Mouse (Mus musculus): ENCODE data around the gene Cfap299. TPM values are rescaled to one million over a fixed set of nuclear protein-coding genes. Genes with fewer than 3 reads are reported as not detected.
A peak's percentile ranks its signal among the peaks of the same experiment; 100 is the strongest.

Cfap299 gene
- polyA plus RNA-seq (2012) = not detected in 2 replicates

DNA sequence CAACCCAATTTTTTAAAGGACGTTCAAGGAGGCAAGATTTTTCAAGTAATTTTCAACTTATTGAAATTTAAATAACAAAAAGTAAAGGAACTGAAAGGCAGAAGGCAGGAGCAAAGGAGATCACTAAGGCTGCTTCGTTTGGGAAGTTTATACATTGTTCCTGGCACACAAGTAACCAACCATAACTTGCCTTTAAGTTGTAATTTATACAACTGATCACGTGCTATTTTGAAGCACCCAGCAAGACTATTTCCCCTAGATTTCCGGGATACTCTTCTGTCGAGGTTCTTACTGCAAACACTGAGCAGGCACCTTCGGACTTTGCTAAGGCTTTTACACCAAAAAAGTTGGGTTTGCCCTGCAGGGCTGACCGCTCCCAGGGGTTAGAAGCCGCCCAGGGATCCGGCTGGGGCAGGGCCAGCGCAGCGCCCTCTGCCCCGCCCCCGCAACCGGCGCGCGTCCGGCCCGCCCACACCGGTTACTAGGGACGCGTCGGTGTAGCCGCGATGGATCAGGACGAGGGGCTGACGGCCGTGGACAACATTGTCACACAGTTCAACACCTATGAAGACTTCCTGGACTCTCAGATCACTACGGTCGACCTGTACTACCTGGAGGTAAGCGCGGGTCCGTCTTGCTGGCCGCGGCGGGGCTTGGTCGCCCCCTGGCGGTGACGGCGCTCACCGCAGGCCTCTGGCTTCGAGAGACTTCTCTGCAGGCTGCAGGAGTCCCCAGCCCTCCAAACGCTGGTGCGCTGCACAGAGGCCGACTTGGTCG is at the start of gene Cfap299:
TSS of gene Cfap299 (plus strand) at position 457 of the 777 bp plus-strand sequence.
- Histone ChIP-seq H3K27me3 (ENCODE audit: control insufficient read depth) (no peaks in the 10 kb centered on the region), H3K9me3 (ENCODE audit: control insufficient read depth, low read length) (no peaks in the 10 kb centered on the region), H3K36me3 (ENCODE audit: control insufficient read depth) (no peaks in the 10 kb centered on the region), H3K4me3 (replicated peaks) (peak within 1 kb of the TSS; percentile 61), H3K4me1 (ENCODE audit: control insufficient read depth) (peaks cover 5% of the 10 kb centered on the region)
- TF ChIP-seq GATA1 (IDR thresholded peaks at IDR 0.05; ENCODE audit: low read length) = no peak
- TF ChIP-seq TAL1 (IDR thresholded peaks at IDR 0.05; ENCODE audit: low read length) = no peak

DNA sequence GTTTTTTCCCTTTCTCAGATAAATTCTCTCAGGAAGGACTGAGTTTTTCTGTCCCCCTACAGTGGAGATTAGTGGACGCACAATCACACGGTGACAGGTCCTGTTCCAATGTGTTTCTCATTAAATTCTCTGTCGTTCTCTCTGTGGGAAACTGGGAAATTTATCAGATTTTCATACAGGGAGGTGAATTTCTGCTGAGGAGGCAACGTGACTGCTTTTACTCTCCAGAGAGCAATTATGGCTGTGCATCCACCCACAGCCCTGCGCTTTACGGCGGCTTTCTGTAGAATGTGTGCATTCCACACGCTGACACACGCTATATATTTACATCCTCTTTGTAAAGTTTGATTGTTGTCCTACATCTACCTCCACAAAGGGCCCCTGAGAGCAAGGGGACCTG is 47.1 kb upstream of the Cfap299 start:
- Histone ChIP-seq H3K9me3 (ENCODE audit: control insufficient read depth, low read length) (peaks cover 4% of the 10 kb centered on the region; the same call in 1 of the 2 replicates), H3K4me3 (replicated peaks) (no peak overlapping the region), H3K27me3 (ENCODE audit: control insufficient read depth) (peaks cover 2% of the 10 kb centered on the region; the same call in 1 of the 2 replicates), H3K4me1 (ENCODE audit: control insufficient read depth) (no peaks in the 10 kb centered on the region), H3K36me3 (ENCODE audit: control insufficient read depth) (no peaks in the 10 kb centered on the region)
- TF ChIP-seq TAL1 (IDR thresholded peaks at IDR 0.05; ENCODE audit: low read length) = no peak
- TF ChIP-seq GATA1 (IDR thresholded peaks at IDR 0.05; ENCODE audit: low read length) = no peak

DNA sequence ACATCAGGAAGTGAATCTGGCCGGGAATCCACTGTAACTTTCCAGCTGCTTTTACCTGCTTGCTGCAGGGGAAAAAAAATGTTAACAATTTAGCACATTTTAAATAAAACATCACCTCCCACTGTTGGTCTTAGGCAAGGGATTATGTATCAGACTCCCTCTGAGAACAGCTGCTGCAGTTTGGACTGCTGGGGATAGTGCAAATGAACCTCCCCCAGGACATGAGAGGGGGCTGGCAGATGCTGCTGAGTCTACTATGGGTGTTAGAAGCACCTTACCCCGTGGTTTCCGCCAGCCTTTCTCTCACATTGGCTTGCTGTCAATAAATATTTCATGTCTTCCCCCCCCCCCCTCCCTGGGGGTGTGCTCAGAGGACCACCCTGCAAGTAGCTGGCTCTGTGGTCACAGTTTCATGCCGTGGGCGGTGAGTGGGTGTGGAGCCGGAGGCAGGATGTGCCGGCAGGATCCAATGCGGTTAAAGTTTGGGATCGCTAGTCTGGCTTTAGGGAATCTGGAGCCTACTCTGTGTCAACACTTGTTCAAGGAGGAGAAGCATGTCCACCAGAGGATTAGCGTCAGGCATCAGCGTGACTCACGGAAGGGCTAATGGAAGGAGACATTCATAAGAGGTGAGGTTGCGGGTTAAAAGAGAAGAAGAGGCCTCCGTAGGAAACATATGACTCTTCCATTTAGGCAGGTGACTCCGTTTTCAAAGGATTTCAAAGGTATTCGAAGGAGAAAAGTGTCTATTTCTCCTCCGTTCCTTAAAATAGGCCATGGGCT is 45.2 kb upstream of the Cfap299 start:
- Histone ChIP-seq H3K9me3 (ENCODE audit: control insufficient read depth, low read length) (peaks cover 4% of the 10 kb centered on the region; the same call in 1 of the 2 replicates), H3K4me3 (replicated peaks) (no peak overlapping the region), H3K36me3 (ENCODE audit: control insufficient read depth) (no peaks in the 10 kb centered on the region), H3K4me1 (ENCODE audit: control insufficient read depth) (no peaks in the 10 kb centered on the region), H3K27me3 (ENCODE audit: control insufficient read depth) (peaks cover 2% of the 10 kb centered on the region; the same call in 1 of the 2 replicates)
- TF ChIP-seq GATA1 (IDR thresholded peaks at IDR 0.05; ENCODE audit: low read length) (no peak), TAL1 (IDR thresholded peaks at IDR 0.05; ENCODE audit: low read length) (no peak)

DNA sequence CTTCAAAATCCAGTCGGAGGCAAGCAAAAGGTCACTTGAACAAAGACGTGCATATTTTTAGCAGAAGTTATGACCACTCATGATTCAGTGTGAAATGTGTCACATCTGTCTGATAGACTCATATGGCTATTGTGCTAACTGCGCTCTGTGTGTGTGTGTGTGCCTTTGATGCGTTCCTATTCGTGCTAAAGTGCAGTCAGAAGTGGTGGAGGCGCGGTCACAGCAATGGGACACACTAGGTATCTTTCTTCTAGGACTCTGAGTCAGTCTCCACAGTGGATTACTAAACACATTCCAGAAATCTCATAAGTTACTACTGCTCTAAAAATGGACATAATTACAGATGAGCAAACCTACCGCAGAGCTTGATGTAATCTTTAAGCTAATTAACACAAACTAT is 38.5 kb upstream of the Cfap299 start:
- TF ChIP-seq TAL1 (IDR thresholded peaks at IDR 0.05; ENCODE audit: low read length) (no peak), GATA1 (IDR thresholded peaks at IDR 0.05; ENCODE audit: low read length) (no peak)
- H3K4me1 ChIP-seq (ENCODE audit: control insufficient read depth) = no peaks in the 10 kb centered on the region
- H3K4me3 ChIP-seq (replicated peaks) = no peak overlapping the region

DNA sequence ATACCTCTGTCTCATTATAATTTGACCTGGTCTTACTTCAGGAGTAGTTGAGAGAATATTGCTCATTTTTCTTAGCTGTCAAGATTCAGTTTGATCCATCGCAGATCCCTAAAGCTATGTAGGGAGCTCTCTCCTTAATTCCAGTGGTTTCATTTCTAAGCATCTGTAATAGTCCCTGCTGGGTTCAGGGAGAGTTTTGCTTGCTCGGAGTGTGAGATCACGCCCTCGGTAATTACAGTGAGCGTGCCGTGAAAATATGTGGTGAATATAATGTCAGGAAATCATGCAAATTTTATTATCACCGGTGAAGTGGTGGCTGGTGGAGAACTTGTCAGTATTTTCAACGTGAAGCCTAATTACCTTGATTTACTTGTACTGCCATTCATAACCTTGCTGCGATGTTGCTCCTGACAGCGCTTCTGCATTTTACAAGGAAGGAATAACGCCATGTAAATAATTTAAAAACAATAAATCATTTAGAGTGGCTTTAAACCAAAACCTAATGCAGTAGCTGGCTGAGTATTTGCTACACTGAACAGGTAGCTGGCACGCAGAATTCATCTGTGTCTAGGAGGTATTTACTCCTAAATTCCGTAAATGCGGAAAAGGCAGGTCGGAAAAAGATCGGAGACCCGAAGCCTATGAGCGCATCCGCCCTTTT is 36.6 kb upstream of the Cfap299 start:
- H3K4me1 ChIP-seq (ENCODE audit: control insufficient read depth) = no peaks in the 10 kb centered on the region
- peaks cover 16% of the 10 kb centered on the region for H3K27me3 ChIP-seq (ENCODE audit: control insufficient read depth)
- H3K4me3 ChIP-seq (replicated peaks) = no peak overlapping the region
- 0 out of 2 replicates have a peak, but pooled peaks cover 3% of the 10 kb centered on the region for H3K9me3 ChIP-seq (ENCODE audit: control insufficient read depth, low read length)
- TF ChIP-seq TAL1 (IDR thresholded peaks at IDR 0.05; ENCODE audit: low read length) (no peak), GATA1 (IDR thresholded peaks at IDR 0.05; ENCODE audit: low read length) (no peak)
- H3K36me3 ChIP-seq (ENCODE audit: control insufficient read depth) = no peaks in the 10 kb centered on the region

More for the DNA sequence above, 38.5 kb upstream of the Cfap299 start:
- Histone ChIP-seq H3K36me3 (ENCODE audit: control insufficient read depth) (no peaks in the 10 kb centered on the region), H3K9me3 (ENCODE audit: control insufficient read depth, low read length) (peaks cover 3% of the 10 kb centered on the region; the same call in 1 of the 2 replicates), H3K27me3 (ENCODE audit: control insufficient read depth) (peaks cover 16% of the 10 kb centered on the region)

DNA sequence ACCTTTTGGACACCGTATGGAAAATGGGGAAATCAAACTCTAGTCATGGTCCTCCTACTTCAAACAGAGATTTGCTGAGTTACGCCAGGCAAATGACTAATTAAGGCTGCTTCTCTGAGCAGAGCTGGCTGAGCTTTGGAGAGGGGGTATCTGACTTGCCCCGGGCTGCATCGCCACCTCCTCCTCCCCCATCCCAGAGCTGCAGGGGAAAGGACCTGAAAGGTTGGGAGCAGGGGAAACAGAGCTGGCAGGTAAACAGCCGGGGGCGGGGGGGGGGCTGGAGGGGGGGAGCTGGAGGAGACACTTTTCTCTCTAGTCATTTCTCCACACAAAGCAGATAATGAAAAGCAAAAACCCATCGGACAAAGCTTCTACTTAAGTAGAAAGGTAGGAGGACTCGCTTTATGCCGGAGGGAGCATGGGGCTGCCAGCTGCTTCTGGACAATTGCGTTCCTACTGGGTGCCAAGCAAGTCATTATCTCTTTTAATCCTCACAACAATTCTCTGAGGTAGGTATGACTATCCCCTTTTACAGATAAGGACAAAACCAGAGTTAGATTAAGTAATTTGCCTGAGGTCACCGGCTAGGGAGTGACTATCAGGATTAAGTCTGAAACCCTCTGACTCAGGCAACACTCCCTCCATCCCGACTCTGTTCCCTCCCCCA is 35.9 kb upstream of the Cfap299 start:
- Histone ChIP-seq H3K4me1 (ENCODE audit: control insufficient read depth) (no peaks in the 10 kb centered on the region), H3K9me3 (ENCODE audit: control insufficient read depth, low read length) (0 out of 2 replicates have a peak, but pooled peaks cover 3% of the 10 kb centered on the region), H3K27me3 (ENCODE audit: control insufficient read depth) (peaks cover 16% of the 10 kb centered on the region), H3K4me3 (replicated peaks) (no peak overlapping the region), H3K36me3 (ENCODE audit: control insufficient read depth) (no peaks in the 10 kb centered on the region)
- TF ChIP-seq TAL1 (IDR thresholded peaks at IDR 0.05; ENCODE audit: low read length) (no peak), GATA1 (IDR thresholded peaks at IDR 0.05; ENCODE audit: low read length) (no peak)

DNA sequence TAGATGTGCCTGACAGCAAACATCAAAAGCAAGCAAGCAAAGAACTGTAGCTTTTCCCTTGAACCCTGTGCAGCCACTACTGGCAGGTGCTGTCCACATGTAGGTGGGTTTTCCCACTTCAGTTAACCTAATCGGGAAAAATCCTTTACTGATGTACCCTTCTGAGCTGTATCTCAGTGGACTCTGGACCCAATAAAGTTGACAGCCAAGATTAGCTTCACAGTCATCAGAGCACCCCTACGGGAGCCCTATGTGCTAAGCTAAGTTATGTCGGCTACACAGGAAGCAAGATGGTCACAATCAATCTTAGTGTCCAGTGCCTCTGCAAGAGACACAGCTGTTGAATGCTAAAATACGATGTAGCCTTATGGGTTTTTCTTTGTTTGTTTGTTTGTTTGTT is 29.0 kb upstream of the Cfap299 start:
- Histone ChIP-seq H3K4me3 (replicated peaks) (no peak overlapping the region), H3K4me1 (ENCODE audit: control insufficient read depth) (no peaks in the 10 kb centered on the region), H3K27me3 (ENCODE audit: control insufficient read depth) (no peaks in the 10 kb centered on the region), H3K36me3 (ENCODE audit: control insufficient read depth) (no peaks in the 10 kb centered on the region), H3K9me3 (ENCODE audit: control insufficient read depth, low read length) (peaks cover 5% of the 10 kb centered on the region; the same call in 1 of the 2 replicates)
- TF ChIP-seq GATA1 (IDR thresholded peaks at IDR 0.05; ENCODE audit: low read length) (no peak), TAL1 (IDR thresholded peaks at IDR 0.05; ENCODE audit: low read length) (no peak)

DNA sequence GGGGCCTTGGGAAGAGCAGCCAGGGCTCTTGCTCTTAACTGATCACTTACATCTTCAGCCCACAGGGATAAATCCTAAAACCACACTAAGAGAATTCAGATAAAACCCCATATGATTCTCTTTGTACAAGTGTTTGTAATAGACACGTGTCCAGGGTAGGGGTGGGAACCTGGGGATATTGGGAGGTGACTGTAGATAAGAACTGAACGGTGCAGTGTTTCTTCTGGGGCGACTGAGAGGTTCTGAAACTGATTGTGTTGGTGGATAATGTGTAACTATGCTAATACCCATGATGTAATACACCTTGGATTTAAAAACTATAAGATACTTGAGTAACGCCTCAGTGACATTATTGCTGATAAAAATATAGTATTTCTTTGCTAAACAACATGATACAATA is 23.4 kb upstream of the Cfap299 start:
- Histone ChIP-seq H3K36me3 (ENCODE audit: control insufficient read depth) (no peaks in the 10 kb centered on the region), H3K4me1 (ENCODE audit: control insufficient read depth) (no peaks in the 10 kb centered on the region), H3K27me3 (ENCODE audit: control insufficient read depth) (no peaks in the 10 kb centered on the region), H3K4me3 (replicated peaks) (no peak overlapping the region), H3K9me3 (ENCODE audit: control insufficient read depth, low read length) (peaks cover 5% of the 10 kb centered on the region; the same call in 1 of the 2 replicates)
- TF ChIP-seq GATA1 (IDR thresholded peaks at IDR 0.05; ENCODE audit: low read length) (no peak), TAL1 (IDR thresholded peaks at IDR 0.05; ENCODE audit: low read length) (no peak)
